Comparison of ENCODE assay signal across 8 mouse cellular contexts in genomic region chr11:4094378-4095170, GRCm38 (mm10). TPM values are rescaled to one million over a fixed set of nuclear protein-coding genes. Genes with fewer than 3 reads are reported as not detected.
DNase-seq lines count a peak whose midpoint lies in the region; ATAC-seq lines count a peak whose summit lies in the region.

No protein-coding gene starts in this region.

- H3K27ac ChIP-seq in heart, embryonic 16.5 days (ENCODE audit: low read length) = peak overlapping the region; percentile 94
- peak overlapping the region; percentile 83 for H3K27ac ChIP-seq in lung, embryonic 15.5 days

- 10% methylated on average over 23 of the region's 24 CpGs for WGBS in heart, embryonic 16.5 days
- WGBS in lung, embryonic 15.5 days = 8% methylated on average over 23 of the region's 24 CpGs

- no peaks in the 10 kb centered on the region for H3K27me3 ChIP-seq in erythroblast, embryonic 14.5 days (ENCODE audit: control insufficient read depth)
- H3K27me3 ChIP-seq in heart, embryonic 16.5 days (ENCODE audit: control insufficient read depth, insufficient read depth, low read length) = no peaks in the 10 kb centered on the region
- H3K27me3 ChIP-seq in lung, embryonic 15.5 days = no peaks in the 10 kb centered on the region

- no peak for ATAC-seq in heart, embryonic 16.5 days (replicated peaks; ENCODE audit: extremely low read depth, insufficient read depth, low FRiP score)
- ATAC-seq in lung, embryonic 15.5 days (ENCODE audit: borderline replicate concordance, extremely low read depth, low FRiP score, low TSS enrichment) = no peak
- ATAC-seq in neutrophil, adult 5-6 weeks (ENCODE audit: extremely low read depth, insufficient number of reproducible peaks, low FRiP score, poor library complexity, severe bottlenecking) = peak; percentile 43

- H3K36me3 ChIP-seq in erythroblast, embryonic 14.5 days (ENCODE audit: control insufficient read depth) = peaks cover 50% of the 10 kb centered on the region
- peaks cover 25% of the 10 kb centered on the region for H3K36me3 ChIP-seq in heart, embryonic 16.5 days (ENCODE audit: control insufficient read depth, insufficient read depth)
- H3K36me3 ChIP-seq in lung, embryonic 15.5 days = peaks cover 8% of the 10 kb centered on the region; the same call in 1 of the 2 replicates

- peak; percentile 93 for DNase-seq in ES-CJ7 (ENCODE audit: low read depth, low spot score)
- DNase-seq in brain, adult 2 months (ENCODE audit: low read depth, low spot score) = peak; percentile 89
- peak; percentile 78 to 89 for DNase-seq in kidney, postnatal 36 days
- peak; percentile 73 for DNase-seq in testis, postnatal 14 days (ENCODE audit: low spot score)

- peaks cover 51% of the 10 kb centered on the region for H3K4me1 ChIP-seq in erythroblast, embryonic 14.5 days (ENCODE audit: control insufficient read depth)
- H3K4me1 ChIP-seq in heart, embryonic 16.5 days (ENCODE audit: control insufficient read depth, insufficient read depth, low read length) = peaks cover 21% of the 10 kb centered on the region
- H3K4me1 ChIP-seq in lung, embryonic 15.5 days = peaks cover 19% of the 10 kb centered on the region

- H3K4me2 ChIP-seq in heart, embryonic 16.5 days (ENCODE audit: low read depth, low read length) = peak overlapping the region; percentile 64
- peak overlapping the region; percentile 89 for H3K4me2 ChIP-seq in lung, embryonic 15.5 days

- H3K4me3 ChIP-seq in erythroblast, embryonic 14.5 days (replicated peaks) = peak overlapping the region; percentile 70
- peak overlapping the region; percentile 76 for H3K4me3 ChIP-seq in heart, embryonic 16.5 days (ENCODE audit: low read length)
- peak overlapping the region; percentile 54 for H3K4me3 ChIP-seq in lung, embryonic 15.5 days

- peak overlapping the region; percentile 81 for H3K9ac ChIP-seq in heart, embryonic 16.5 days (ENCODE audit: low read length)
- peak overlapping the region; percentile 48 for H3K9ac ChIP-seq in lung, embryonic 15.5 days

- peaks cover 16% of the 10 kb centered on the region for H3K9me3 ChIP-seq in erythroblast, embryonic 14.5 days (ENCODE audit: control insufficient read depth, low read length)
- peaks cover 8% of the 10 kb centered on the region for H3K9me3 ChIP-seq in heart, embryonic 16.5 days (replicated peaks; ENCODE audit: control insufficient read depth, low read length)
- no peaks in the 10 kb centered on the region for H3K9me3 ChIP-seq in lung, embryonic 15.5 days

RNA-seq across cellular contexts. Expression of gene Mtfp1, which starts 0.7 kb away (rescaled TPM):
- 1.8 and 2.1 TPM in 2 replicates for polyA plus RNA-seq in erythroblast, embryonic 14.5 days (2012)
- 41.6 and 42.5 TPM in 2 replicates for polyA plus RNA-seq in heart, embryonic 16.5 days (2015; fragmentation: Nextera tagmentation; extraction: Ambion mirVana)
- 9.9 and 11.4 TPM in 2 replicates for polyA plus RNA-seq in lung, embryonic 15.5 days (2015; fragmentation: Nextera tagmentation; extraction: Ambion mirVana)
- total RNA-seq in neutrophil, adult 5-6 weeks (2017) = 1.8 TPM in 1 of 2 replicates, not detected in the other

RNA-seq across cellular contexts. Expression of gene Sec14l2, which starts 28.6 kb away (rescaled TPM):
- polyA plus RNA-seq in erythroblast, embryonic 14.5 days (2012) = 0.45 and 0.67 TPM in 2 replicates
- 0.42 and 0.97 TPM in 2 replicates for polyA plus RNA-seq in heart, embryonic 16.5 days (2015; fragmentation: Nextera tagmentation; extraction: Ambion mirVana)
- 2.2 and 3.0 TPM in 2 replicates for polyA plus RNA-seq in lung, embryonic 15.5 days (2015; fragmentation: Nextera tagmentation; extraction: Ambion mirVana)
- 0.47 TPM in 1 of 2 replicates, not detected in the other for total RNA-seq in neutrophil, adult 5-6 weeks (2017)

RNA-seq across cellular contexts. Expression of gene Sec14l3, which starts 29.9 kb away (rescaled TPM):
- polyA plus RNA-seq in erythroblast, embryonic 14.5 days (2012) = not detected in 2 replicates
- 2.1 and 4.8 TPM in 2 replicates for polyA plus RNA-seq in heart, embryonic 16.5 days (2015; fragmentation: Nextera tagmentation; extraction: Ambion mirVana)
- 17.3 and 19.9 TPM in 2 replicates for polyA plus RNA-seq in lung, embryonic 15.5 days (2015; fragmentation: Nextera tagmentation; extraction: Ambion mirVana)
- total RNA-seq in neutrophil, adult 5-6 weeks (2017) = not detected in 2 replicates

RNA-seq across cellular contexts. Expression of gene Rnf215, which starts 40.4 kb away (rescaled TPM):
- 0.70 and 0.83 TPM in 2 replicates for polyA plus RNA-seq in erythroblast, embryonic 14.5 days (2012)
- polyA plus RNA-seq in heart, embryonic 16.5 days (2015; fragmentation: Nextera tagmentation; extraction: Ambion mirVana) = 19.2 and 20.6 TPM in 2 replicates
- polyA plus RNA-seq in lung, embryonic 15.5 days (2015; fragmentation: Nextera tagmentation; extraction: Ambion mirVana) = 33.1 and 34.2 TPM in 2 replicates
- 32.2 and 39.6 TPM in 2 replicates for total RNA-seq in neutrophil, adult 5-6 weeks (2017)
